Mouse (Mus musculus): ENCODE results near the gene Stbd1. TPM values are rescaled to one million over a fixed set of nuclear protein-coding genes. Genes with fewer than 3 reads are reported as not detected.

The Stbd1 gene
- polyA plus RNA-seq (2015; fragmentation: Nextera tagmentation; extraction: Ambion mirVana) = 37.0 and 38.1 TPM in 2 replicates

GRCm38 (mm10) chr5:92602691-92603690, at the start of gene Stbd1:
Gene Stbd1, plus strand, starts transcription at chr5:92603041.
- H3K4me3 ChIP-seq (ENCODE audit: low read length) = peak within 1 kb of the TSS; percentile 88
- peak within 1 kb of the TSS; percentile 84 for H3K9ac ChIP-seq (ENCODE audit: low read depth, low read length)
- 0 out of 2 replicates have a peak, but pooled peaks cover 5% of the 10 kb centered on the region for H3K27me3 ChIP-seq (replicated peaks; ENCODE audit: control insufficient read depth, insufficient read depth, low read length)
- ATAC-seq = peak; percentile 96
- H3K4me2 ChIP-seq (ENCODE audit: low read depth, low read length) = peak within 1 kb of the TSS; percentile 95
- WGBS = 1% methylated on average over 64 of the region's 69 CpGs
- peak within 1 kb of the TSS; percentile 69 for H3K27ac ChIP-seq (ENCODE audit: low read length)
- H3K9me3 ChIP-seq (ENCODE audit: control insufficient read depth, low read length) = no peaks in the 10 kb centered on the region
- H3K36me3 ChIP-seq (ENCODE audit: control insufficient read depth, insufficient read depth, low read length) = no peaks in the 10 kb centered on the region
- peaks cover 6% of the 10 kb centered on the region; the same call in 1 of the 2 replicates for H3K4me1 ChIP-seq (ENCODE audit: control insufficient read depth, insufficient read depth, low read length)

GRCm38 (mm10) chr5:92553939-92554338, 48.9 kb upstream of the Stbd1 start:
- H3K9ac ChIP-seq (ENCODE audit: low read depth, low read length) = no peak overlapping the region
- H3K9me3 ChIP-seq (ENCODE audit: control insufficient read depth, low read length) = no peaks in the 10 kb centered on the region
- H3K4me1 ChIP-seq (ENCODE audit: control insufficient read depth, insufficient read depth, low read length) = no peaks in the 10 kb centered on the region
- no peaks in the 10 kb centered on the region for H3K27me3 ChIP-seq (replicated peaks; ENCODE audit: control insufficient read depth, insufficient read depth, low read length)
- H3K27ac ChIP-seq (ENCODE audit: low read length) = no peak overlapping the region
- H3K4me2 ChIP-seq (ENCODE audit: low read depth, low read length) = no peak overlapping the region
- WGBS = 70% methylated on average over 3 of the region's 3 CpGs
- ATAC-seq = no peak
- H3K36me3 ChIP-seq (ENCODE audit: control insufficient read depth, insufficient read depth, low read length) = no peaks in the 10 kb centered on the region
- H3K4me3 ChIP-seq (ENCODE audit: low read length) = no peak overlapping the region

GRCm38 (mm10) chr5:92554443-92554842, 48.4 kb upstream of the Stbd1 start:
- H3K9me3 ChIP-seq (ENCODE audit: control insufficient read depth, low read length) = no peaks in the 10 kb centered on the region
- no peak overlapping the region for H3K9ac ChIP-seq (ENCODE audit: low read depth, low read length)
- H3K27me3 ChIP-seq (replicated peaks; ENCODE audit: control insufficient read depth, insufficient read depth, low read length) = no peaks in the 10 kb centered on the region
- WGBS = 78% methylated on average over 4 of the region's 4 CpGs
- H3K27ac ChIP-seq (ENCODE audit: low read length) = no peak overlapping the region
- H3K36me3 ChIP-seq (ENCODE audit: control insufficient read depth, insufficient read depth, low read length) = no peaks in the 10 kb centered on the region
- no peak overlapping the region for H3K4me3 ChIP-seq (ENCODE audit: low read length)
- no peaks in the 10 kb centered on the region for H3K4me1 ChIP-seq (ENCODE audit: control insufficient read depth, insufficient read depth, low read length)
- no peak for ATAC-seq
- no peak overlapping the region for H3K4me2 ChIP-seq (ENCODE audit: low read depth, low read length)

- no peak within 1 kb of the TSS for H3K9ac ChIP-seq (ENCODE audit: low read depth, low read length)
- ATAC-seq = no peak
- H3K27me3 ChIP-seq (replicated peaks; ENCODE audit: control insufficient read depth, insufficient read depth, low read length) = no peaks in the 10 kb centered on the region
- no peaks in the 10 kb centered on the region for H3K9me3 ChIP-seq (ENCODE audit: control insufficient read depth, low read length)
- H3K4me3 ChIP-seq (ENCODE audit: low read length) = no peak within 1 kb of the TSS
- H3K4me2 ChIP-seq (ENCODE audit: low read depth, low read length) = no peak within 1 kb of the TSS
- no peaks in the 10 kb centered on the region for H3K36me3 ChIP-seq (ENCODE audit: control insufficient read depth, insufficient read depth, low read length)
- no peak within 1 kb of the TSS for H3K27ac ChIP-seq (ENCODE audit: low read length)
- no peaks in the 10 kb centered on the region for H3K4me1 ChIP-seq (ENCODE audit: control insufficient read depth, insufficient read depth, low read length)
- WGBS = 75% methylated on average over 16 of the region's 16 CpGs
Observed at GRCm38 (mm10) chr5:92554891-92555511, 47.8 kb upstream of the Stbd1 start, which contains the start of gene Fam47e. Gene Fam47e, plus strand, starts transcription at chr5:92555069.

GRCm38 (mm10) chr5:92555905-92556304, 46.9 kb upstream of the Stbd1 start:
- H3K9me3 ChIP-seq (ENCODE audit: control insufficient read depth, low read length) = no peaks in the 10 kb centered on the region
- no peak overlapping the region for H3K4me3 ChIP-seq (ENCODE audit: low read length)
- no peak for ATAC-seq
- 98% methylated on average over 1 of the region's 1 CpGs for WGBS
- H3K4me1 ChIP-seq (ENCODE audit: control insufficient read depth, insufficient read depth, low read length) = no peaks in the 10 kb centered on the region
- H3K27me3 ChIP-seq (replicated peaks; ENCODE audit: control insufficient read depth, insufficient read depth, low read length) = no peaks in the 10 kb centered on the region
- H3K27ac ChIP-seq (ENCODE audit: low read length) = no peak overlapping the region
- no peak overlapping the region for H3K9ac ChIP-seq (ENCODE audit: low read depth, low read length)
- H3K4me2 ChIP-seq (ENCODE audit: low read depth, low read length) = no peak overlapping the region
- no peaks in the 10 kb centered on the region for H3K36me3 ChIP-seq (ENCODE audit: control insufficient read depth, insufficient read depth, low read length)

- no peak overlapping the region for H3K9ac ChIP-seq (ENCODE audit: low read depth, low read length)
- H3K27ac ChIP-seq (ENCODE audit: low read length) = no peak overlapping the region
- 90% methylated on average over 1 of the region's 1 CpGs for WGBS
- no peak overlapping the region for H3K4me3 ChIP-seq (ENCODE audit: low read length)
- H3K9me3 ChIP-seq (ENCODE audit: control insufficient read depth, low read length) = no peaks in the 10 kb centered on the region
- no peaks in the 10 kb centered on the region for H3K27me3 ChIP-seq (replicated peaks; ENCODE audit: control insufficient read depth, insufficient read depth, low read length)
- no peaks in the 10 kb centered on the region for H3K4me1 ChIP-seq (ENCODE audit: control insufficient read depth, insufficient read depth, low read length)
- ATAC-seq = no peak
- H3K36me3 ChIP-seq (ENCODE audit: control insufficient read depth, insufficient read depth, low read length) = no peaks in the 10 kb centered on the region
- H3K4me2 ChIP-seq (ENCODE audit: low read depth, low read length) = no peak overlapping the region
Observed at GRCm38 (mm10) chr5:92557508-92557907, 45.3 kb upstream of the Stbd1 start.

- 74% methylated on average over 2 of the region's 2 CpGs for WGBS
- no peak for ATAC-seq
Observed at GRCm38 (mm10) chr5:92560201-92560600, 42.6 kb upstream of the Stbd1 start.

GRCm38 (mm10) chr5:92562002-92562401, 40.8 kb upstream of the Stbd1 start:
- 79% methylated on average over 13 of the region's 13 CpGs for WGBS

More at GRCm38 (mm10) chr5:92560201-92560600, 42.6 kb upstream of the Stbd1 start:
- Histone ChIP-seq H3K27me3 (replicated peaks; ENCODE audit: control insufficient read depth, insufficient read depth, low read length) (no peaks in the 10 kb centered on the region), H3K9me3 (ENCODE audit: control insufficient read depth, low read length) (no peaks in the 10 kb centered on the region), H3K27ac (ENCODE audit: low read length) (no peak overlapping the region), H3K9ac (ENCODE audit: low read depth, low read length) (no peak overlapping the region), H3K36me3 (ENCODE audit: control insufficient read depth, insufficient read depth, low read length) (no peaks in the 10 kb centered on the region), H3K4me1 (ENCODE audit: control insufficient read depth, insufficient read depth, low read length) (no peaks in the 10 kb centered on the region), H3K4me3 (ENCODE audit: low read length) (no peak overlapping the region), H3K4me2 (ENCODE audit: low read depth, low read length) (no peak overlapping the region)

GRCm38 (mm10) chr5:92571232-92571631, 31.6 kb upstream of the Stbd1 start:
- H3K4me1 ChIP-seq (ENCODE audit: control insufficient read depth, insufficient read depth, low read length) = no peaks in the 10 kb centered on the region
- no peak overlapping the region for H3K4me2 ChIP-seq (ENCODE audit: low read depth, low read length)
- H3K9ac ChIP-seq (ENCODE audit: low read depth, low read length) = no peak overlapping the region
- no peak overlapping the region for H3K27ac ChIP-seq (ENCODE audit: low read length)
- H3K36me3 ChIP-seq (ENCODE audit: control insufficient read depth, insufficient read depth, low read length) = no peaks in the 10 kb centered on the region
- peak; percentile 82 for ATAC-seq
- no peak overlapping the region for H3K4me3 ChIP-seq (ENCODE audit: low read length)
- H3K27me3 ChIP-seq (replicated peaks; ENCODE audit: control insufficient read depth, insufficient read depth, low read length) = no peaks in the 10 kb centered on the region
- WGBS = 78% methylated on average over 4 of the region's 4 CpGs
- H3K9me3 ChIP-seq (ENCODE audit: control insufficient read depth, low read length) = no peaks in the 10 kb centered on the region

More at GRCm38 (mm10) chr5:92562002-92562401, 40.8 kb upstream of the Stbd1 start:
- Histone ChIP-seq H3K27ac (ENCODE audit: low read length) (no peak overlapping the region), H3K27me3 (replicated peaks; ENCODE audit: control insufficient read depth, insufficient read depth, low read length) (no peaks in the 10 kb centered on the region), H3K4me1 (ENCODE audit: control insufficient read depth, insufficient read depth, low read length) (no peaks in the 10 kb centered on the region), H3K9ac (ENCODE audit: low read depth, low read length) (no peak overlapping the region), H3K4me2 (ENCODE audit: low read depth, low read length) (no peak overlapping the region), H3K4me3 (ENCODE audit: low read length) (no peak overlapping the region), H3K36me3 (ENCODE audit: control insufficient read depth, insufficient read depth, low read length) (no peaks in the 10 kb centered on the region), H3K9me3 (ENCODE audit: control insufficient read depth, low read length) (no peaks in the 10 kb centered on the region)
- ATAC-seq = no peak
